Mouse (Mus musculus) erythroblast, embryonic 14.5 days (primary cell): Measurements from ENCODE around the gene Hist1h4j. TPM values are rescaled to one million over a fixed set of nuclear protein-coding genes. Genes with fewer than 3 reads are reported as not detected.
"Not testable (repeated sequence)": the region's sequence is repeated elsewhere in the genome, so short reads cannot be mapped to it uniquely, and the experiment has no call there.

Source experiments
- H3K27me3 ChIP-seq: 2 replicates; pipeline ENCODE4 v1.6.1; 2012; ENCODE audit warnings: inconsistent platforms; ENCODE audit not compliant: control insufficient read depth
- H3K36me3 ChIP-seq: 2 replicates; pipeline ENCODE4 v1.6.1; 2012; ENCODE audit warnings: mild to moderate bottlenecking, inconsistent platforms; ENCODE audit not compliant: control insufficient read depth
- H3K4me1 ChIP-seq: 2 replicates; pipeline ENCODE4 v1.6.1; 2012; ENCODE audit warnings: inconsistent platforms; ENCODE audit not compliant: control insufficient read depth
- H3K4me3 ChIP-seq: replicated peaks from 2 replicates; pipeline ENCODE3; 2012; ENCODE audit warnings: moderate library complexity, mild to moderate bottlenecking, inconsistent platforms
- H3K9me3 ChIP-seq: 2 replicates; pipeline ENCODE4 v1.6.1; 2012; ENCODE audit warnings: low read length, inconsistent platforms, mixed read lengths; ENCODE audit not compliant: control insufficient read depth
- GATA1 ChIP-seq: IDR thresholded peaks from 2 replicates; pipeline ENCODE4 v1.6.1; 2012; ENCODE audit warnings: low read length, inconsistent platforms, mixed read lengths
- TAL1 ChIP-seq: IDR thresholded peaks from 3 replicates; pipeline ENCODE4 v1.6.1; 2012; ENCODE audit warnings: low read length, inconsistent platforms, mixed read lengths
- polyA plus RNA-seq: library from polyadenylated mRNA; stranded (reverse); fragments of >175 nt; gene quantifications from 2 replicates; pipeline ENCODE4 v1.2.3, GENCODE M21; 2012

Hist1h4j gene
- polyA plus RNA-seq, 1 experiment = 2.7 TPM

DNA sequence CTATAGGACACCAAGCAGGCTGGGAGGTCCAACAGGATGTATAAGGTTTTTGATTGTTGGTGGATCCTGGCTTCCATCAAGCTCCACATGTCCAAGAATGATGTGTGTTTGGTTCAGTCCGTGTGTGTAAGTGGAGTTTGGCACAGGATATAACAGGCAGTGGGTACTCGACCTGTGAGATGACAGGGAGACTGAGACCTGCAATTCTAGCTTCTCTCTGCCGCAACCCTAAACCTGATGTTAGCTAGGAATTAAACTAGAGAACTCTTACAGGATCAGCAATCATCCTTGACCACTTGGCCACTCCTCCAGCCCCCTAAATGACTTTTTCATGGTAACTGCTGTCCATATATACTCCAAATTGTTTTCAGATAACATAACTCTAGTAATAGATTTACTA lies 17.5 kb downstream of the Hist1h4j start:
- H3K36me3 ChIP-seq = peaks cover 21% of the 10 kb centered on the region
- no peaks in the 10 kb centered on the region for H3K9me3 ChIP-seq
- no peaks in the 10 kb centered on the region for H3K27me3 ChIP-seq
- peak overlapping the region; percentile 64 for H3K4me3 ChIP-seq
- peaks cover 58% of the 10 kb centered on the region for H3K4me1 ChIP-seq
- no peak for TF ChIP-seq GATA1
- TF ChIP-seq TAL1 = no peak

DNA sequence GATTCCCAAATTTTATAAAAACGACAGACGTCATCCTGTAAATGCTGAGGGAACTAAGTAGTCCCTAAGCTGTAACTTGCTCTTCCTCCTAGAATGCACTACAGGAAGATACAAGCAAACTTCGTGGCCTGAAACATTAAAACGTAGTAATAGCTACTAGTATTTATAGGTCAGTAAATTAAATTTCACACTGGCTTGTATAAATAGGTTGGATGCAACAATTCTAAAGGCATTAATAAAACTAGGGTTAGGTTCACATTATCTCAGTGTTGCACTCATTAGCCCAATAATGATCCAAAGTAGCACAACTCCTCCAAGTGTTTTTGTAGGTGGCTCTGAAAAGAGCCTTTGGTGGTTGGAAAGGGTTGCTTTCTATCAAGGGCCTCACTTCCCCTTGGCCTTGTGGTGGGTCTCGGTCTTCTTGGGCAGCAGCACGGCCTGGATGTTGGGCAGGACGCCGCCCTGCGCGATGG lies 18.2 kb downstream of the Hist1h4j start:
- Histone ChIP-seq H3K27me3 (no peaks in the 10 kb centered on the region), H3K9me3 (no peaks in the 10 kb centered on the region), H3K4me1 (peaks cover 54% of the 10 kb centered on the region), H3K4me3 (peak overlapping the region; percentile 64), H3K36me3 (peaks cover 19% of the 10 kb centered on the region)
- TF ChIP-seq TAL1 (no peak), GATA1 (no peak)

DNA sequence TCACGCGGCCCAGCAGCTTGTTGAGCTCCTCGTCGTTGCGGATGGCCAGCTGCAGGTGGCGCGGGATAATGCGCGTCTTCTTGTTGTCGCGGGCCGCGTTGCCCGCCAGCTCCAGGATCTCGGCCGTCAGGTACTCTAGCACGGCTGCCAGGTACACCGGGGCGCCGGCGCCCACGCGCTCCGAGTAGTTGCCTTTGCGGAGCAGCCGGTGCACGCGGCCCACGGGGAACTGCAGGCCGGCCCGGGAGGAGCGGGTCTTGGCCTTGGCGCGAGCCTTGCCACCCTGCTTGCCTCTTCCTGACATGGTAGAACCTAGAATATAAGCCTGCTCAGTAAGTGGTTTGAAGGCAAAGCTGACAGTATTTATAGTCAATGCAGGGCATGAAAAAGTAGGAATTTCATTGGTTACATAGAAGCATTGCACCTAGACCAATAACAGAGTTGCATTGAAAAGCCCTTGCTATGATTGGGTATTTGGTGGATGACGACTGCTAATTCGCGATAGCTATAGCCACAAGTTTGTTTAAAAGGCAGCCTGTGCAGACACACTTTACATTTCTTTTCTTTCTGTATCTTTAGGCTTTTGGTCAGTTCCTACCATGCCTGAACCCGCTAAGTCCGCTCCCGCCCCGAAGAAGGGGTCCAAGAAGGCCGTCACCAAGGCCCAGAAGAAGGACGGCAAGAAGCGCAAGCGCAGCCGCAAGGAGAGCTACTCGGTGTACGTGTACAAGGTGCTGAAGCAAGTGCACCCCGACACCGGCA lies 18.8 kb downstream of the Hist1h4j start, which contains the start of the genes Hist1h2ak and Hist1h2bn:
TSS of gene Hist1h2ak (minus strand) at position 304 of the 762 bp plus-strand sequence.
TSS of gene Hist1h2bn (plus strand) at position 600 of the 762 bp plus-strand sequence.
- Histone ChIP-seq H3K4me3 (peak within 1 kb of the TSS; percentile 65), H3K4me1 (peaks cover 49% of the 10 kb centered on the region), H3K36me3 (peaks cover 14% of the 10 kb centered on the region)
- H3K27me3 ChIP-seq, H3K9me3 ChIP-seq: not testable (repeated sequence)
- 0 out of 2 replicates have a peak, but pooled peaks have one; percentile 21 for TF ChIP-seq GATA1

DNA sequence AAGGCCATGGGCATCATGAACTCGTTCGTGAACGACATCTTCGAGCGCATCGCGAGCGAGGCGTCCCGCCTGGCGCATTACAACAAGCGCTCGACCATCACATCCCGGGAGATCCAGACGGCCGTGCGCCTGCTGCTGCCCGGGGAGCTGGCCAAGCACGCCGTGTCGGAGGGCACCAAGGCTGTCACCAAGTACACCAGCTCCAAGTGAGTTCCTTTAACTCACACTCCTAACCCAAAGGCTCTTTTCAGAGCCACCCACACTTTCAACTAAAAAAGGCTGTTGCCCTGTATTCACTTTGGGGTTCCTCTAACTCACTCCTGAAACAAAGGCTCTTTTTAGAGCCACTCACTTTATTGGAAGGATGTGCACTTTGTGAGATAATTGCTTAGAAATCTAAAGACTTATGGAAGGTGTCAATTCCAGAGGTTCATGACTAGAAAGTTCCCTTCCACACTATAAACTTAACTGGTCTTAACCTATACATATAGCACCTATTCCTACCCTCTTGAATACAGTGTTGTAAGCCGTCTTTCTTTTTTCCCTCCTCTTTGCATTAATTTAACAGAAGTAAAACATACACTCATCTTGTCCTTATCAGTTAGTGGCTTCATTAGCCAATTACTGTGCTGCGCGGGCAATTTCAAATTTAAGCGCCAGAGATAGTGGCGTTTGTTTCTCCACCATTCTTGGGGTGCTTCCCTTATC lies 19.6 kb downstream of the Hist1h4j start:
- H3K36me3 ChIP-seq, H3K27me3 ChIP-seq, H3K9me3 ChIP-seq: not testable (repeated sequence)
- Histone ChIP-seq H3K4me3 (peak overlapping the region; percentile 65), H3K4me1 (peaks cover 49% of the 10 kb centered on the region)
- peak; percentile 89 for TF ChIP-seq GATA1

DNA sequence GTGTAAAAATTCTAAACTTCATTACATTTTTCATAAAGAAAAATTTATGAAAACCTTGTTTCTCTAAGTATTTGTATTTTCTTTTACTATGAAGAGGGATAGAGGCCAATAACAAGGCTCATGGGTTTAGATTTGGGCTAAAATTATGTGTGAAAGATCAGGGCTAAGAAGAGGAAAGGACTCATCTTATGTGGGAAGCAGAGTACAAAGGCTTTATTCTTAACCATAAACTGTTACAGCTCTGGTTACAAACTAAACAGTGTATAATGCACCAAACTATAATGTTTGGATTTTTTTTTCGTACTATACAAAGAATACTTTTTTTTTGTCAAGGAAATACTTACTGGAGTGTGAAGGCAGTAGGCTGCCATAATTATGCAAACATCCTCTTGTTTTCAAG lies 20.8 kb downstream of the Hist1h4j start:
- TF ChIP-seq TAL1 = no peak
- no peak for TF ChIP-seq GATA1
- H3K27me3 ChIP-seq = no peaks in the 10 kb centered on the region
- peaks cover 47% of the 10 kb centered on the region for H3K4me1 ChIP-seq
- H3K4me3 ChIP-seq = peak overlapping the region; percentile 65
- no peaks in the 10 kb centered on the region for H3K9me3 ChIP-seq
- H3K36me3 ChIP-seq = peaks cover 7% of the 10 kb centered on the region

DNA sequence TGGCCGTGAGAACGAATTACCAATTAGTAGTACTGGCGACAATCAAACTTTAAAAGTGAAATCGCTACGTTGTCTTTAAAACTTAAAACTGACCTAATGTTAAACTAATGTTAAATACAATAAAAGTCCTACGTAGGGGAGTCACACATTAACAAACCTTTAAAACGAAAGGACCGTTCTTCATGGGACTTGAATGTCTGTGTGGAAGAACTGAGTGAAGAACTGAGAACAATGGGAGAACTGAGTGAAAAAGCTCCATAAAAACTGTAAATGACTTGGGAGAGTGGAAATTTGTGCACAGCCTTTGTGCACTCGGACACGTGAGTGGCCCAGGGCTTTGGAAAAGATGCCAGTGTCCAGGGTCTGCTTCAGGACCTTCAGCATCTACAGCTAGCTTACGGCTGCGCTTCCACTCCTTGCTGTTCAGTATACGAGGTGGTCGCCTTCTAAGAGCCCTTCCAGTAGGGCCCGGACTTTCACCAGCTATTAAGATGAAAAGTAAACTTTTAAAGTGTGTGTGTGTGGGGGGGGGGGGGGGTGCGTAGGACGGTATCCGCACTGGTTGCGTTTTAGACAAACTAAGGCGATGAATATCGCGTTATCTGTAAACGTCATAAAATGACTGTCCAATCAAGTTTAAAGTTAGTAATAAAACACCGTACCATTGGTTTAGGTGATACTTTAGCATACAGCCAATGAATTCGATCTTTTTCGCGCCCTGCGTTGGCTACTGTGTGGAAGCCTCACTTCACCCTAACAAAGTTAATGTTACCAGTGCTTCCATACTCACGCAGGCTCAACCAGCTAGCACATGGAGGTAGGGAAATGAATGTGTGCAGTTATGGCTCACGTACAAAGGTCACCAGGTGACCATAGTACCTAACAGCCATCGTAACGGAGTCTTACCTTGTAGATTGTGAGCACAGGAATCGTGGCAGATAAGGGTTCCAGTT lies 44.2 kb downstream of the Hist1h4j start:
- Histone ChIP-seq H3K27me3 (no peaks in the 10 kb centered on the region), H3K36me3 (peaks cover 34% of the 10 kb centered on the region), H3K4me1 (peaks cover 73% of the 10 kb centered on the region), H3K9me3 (peaks cover 2% of the 10 kb centered on the region; the same call in 1 of the 2 replicates), H3K4me3 (peak overlapping the region; percentile 88)
- TF ChIP-seq GATA1 = no peak
- TF ChIP-seq TAL1 = no peak

DNA sequence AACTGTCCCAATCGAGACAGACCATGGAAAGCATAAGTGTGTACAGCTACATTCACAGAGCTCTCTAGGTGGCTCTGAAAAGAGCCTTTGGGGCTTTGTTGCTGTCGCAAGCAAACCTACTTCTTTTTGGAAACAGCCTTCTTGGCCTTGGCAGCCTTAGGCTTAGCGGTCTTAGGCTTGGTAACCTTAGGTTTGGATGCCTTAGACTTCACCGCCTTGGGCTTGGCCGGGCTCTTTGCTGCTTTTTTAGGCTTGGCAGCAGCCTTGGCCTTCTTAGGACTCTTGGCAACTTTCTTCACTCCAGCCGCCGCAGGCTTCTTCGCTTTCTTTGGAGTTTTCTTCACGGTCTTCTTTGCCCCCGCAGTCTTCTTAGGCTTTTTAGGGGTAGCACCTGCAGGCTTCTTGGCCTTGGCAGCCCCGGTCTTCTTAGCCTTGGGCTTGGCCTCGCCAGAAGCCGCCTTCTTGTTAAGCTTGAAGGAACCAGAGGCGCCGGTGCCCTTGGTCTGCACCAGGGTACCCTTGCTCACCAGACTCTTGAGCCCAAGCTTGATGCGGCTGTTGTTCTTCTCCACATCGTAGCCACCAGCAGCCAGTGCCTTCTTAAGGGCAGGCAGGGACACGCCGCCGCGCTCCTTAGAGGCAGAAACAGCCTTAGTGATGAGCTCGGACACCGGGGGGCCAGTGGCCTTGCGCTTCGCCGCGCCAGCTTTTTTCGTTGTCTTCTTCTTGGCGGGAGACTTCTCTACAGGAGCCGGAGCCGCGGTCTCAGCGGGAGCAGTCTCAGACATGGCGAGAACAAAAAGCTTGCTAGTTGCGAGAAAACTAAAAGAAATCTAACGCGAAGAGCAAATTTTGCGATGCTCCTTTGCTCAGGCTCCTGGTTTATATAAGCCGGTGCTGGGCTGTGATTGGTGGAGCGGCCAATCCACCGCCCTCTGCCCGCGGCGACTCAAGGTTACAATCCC lies 45.2 kb downstream of the Hist1h4j start, which contains the start of gene Hist1h1b:
TSS of gene Hist1h1b (minus strand) at position 859 of the 965 bp plus-strand sequence.
- TF ChIP-seq GATA1 = 0 out of 2 replicates have a peak, but pooled peaks have one; percentile 13
- no peak for TF ChIP-seq TAL1
- H3K27me3 ChIP-seq = no peaks in the 10 kb centered on the region
- H3K36me3 ChIP-seq = peaks cover 24% of the 10 kb centered on the region
- H3K9me3 ChIP-seq = peaks cover 2% of the 10 kb centered on the region; the same call in 1 of the 2 replicates
- H3K4me1 ChIP-seq = peaks cover 79% of the 10 kb centered on the region
- H3K4me3 ChIP-seq = peak within 1 kb of the TSS; percentile 88
